12 mouse cellular contexts compared by ENCODE assay signal in genomic region chr4:48633529-48633928, GRCm38 (mm10). TPM values are rescaled to one million over a fixed set of nuclear protein-coding genes. Genes with fewer than 3 reads are reported as not detected.
DNase-seq lines count a peak whose midpoint lies in the region; ATAC-seq lines count a peak whose summit lies in the region.
"Had no signal": no experiment of that assay in that cellular context is flagged by ENCODE, and none has a peak within 500 bp of the region (broad histone marks: within the 10 kb centered on the region; RNA-seq: fewer than 3 reads in every experiment).

No protein-coding gene starts in this region.

- H3K27me3 ChIP-seq in hindbrain, embryonic 12.5 days = no peaks in the 10 kb centered on the region
- H3K27me3 ChIP-seq in hindbrain, embryonic 16.5 days (replicated peaks; ENCODE audit: control insufficient read depth, insufficient read depth, low read length) = no peaks in the 10 kb centered on the region
- H3K27me3 ChIP-seq in neural tube, embryonic 15.5 days (replicated peaks) = no peaks in the 10 kb centered on the region
- H3K27me3 ChIP-seq in forebrain, embryonic 16.5 days (replicated peaks; ENCODE audit: control insufficient read depth, insufficient read depth, low read length) = no peaks in the 10 kb centered on the region

- H3K4me3 ChIP-seq in hindbrain, embryonic 12.5 days = no peak overlapping the region
- H3K4me3 ChIP-seq in hindbrain, embryonic 16.5 days (ENCODE audit: low read length) = no peak overlapping the region
- no peak overlapping the region for H3K4me3 ChIP-seq in neural tube, embryonic 15.5 days (replicated peaks)
- no peak overlapping the region for H3K4me3 ChIP-seq in forebrain, embryonic 16.5 days (replicated peaks; ENCODE audit: low read length)

- 71% methylated on average over 6 of the region's 6 CpGs for whole genome bisulfite sequencing in hindbrain, embryonic 12.5 days
- WGBS in hindbrain, embryonic 16.5 days = 88% methylated on average over 6 of the region's 6 CpGs
- 76% methylated on average over 6 of the region's 6 CpGs for whole genome bisulfite sequencing in neural tube, embryonic 15.5 days
- 88% methylated on average over 6 of the region's 6 CpGs for WGBS in forebrain, embryonic 16.5 days

- ATAC-seq in hindbrain, embryonic 12.5 days (ENCODE audit: low FRiP score) = peak; percentile 26; the same call in 1 of the 2 replicates
- no peak for ATAC-seq in hindbrain, embryonic 16.5 days
- no peak for ATAC-seq in neural tube, embryonic 15.5 days (ENCODE audit: low FRiP score)
- no peak for ATAC-seq in activated CD4-positive, CD25-positive, alpha-beta regulatory T cell, adult 4 months
- no peak for ATAC-seq in forebrain, embryonic 16.5 days
- ATAC-seq: intestine, embryonic 16.5 days had no signal

- no peak overlapping the region; the same call in 1 of the 2 replicates for H3K27ac ChIP-seq in hindbrain, embryonic 12.5 days
- no peak overlapping the region for H3K27ac ChIP-seq in hindbrain, embryonic 16.5 days (ENCODE audit: low read depth, low read length)
- H3K27ac ChIP-seq in neural tube, embryonic 15.5 days (replicated peaks) = no peak overlapping the region
- no peak overlapping the region for H3K27ac ChIP-seq in forebrain, embryonic 16.5 days (ENCODE audit: low read length)

- H3K9me3 ChIP-seq in hindbrain, embryonic 12.5 days (replicated peaks) = no peaks in the 10 kb centered on the region
- no peaks in the 10 kb centered on the region for H3K9me3 ChIP-seq in hindbrain, embryonic 16.5 days (ENCODE audit: control insufficient read depth, low read length)
- H3K9me3 ChIP-seq in neural tube, embryonic 15.5 days (replicated peaks) = no peaks in the 10 kb centered on the region
- no peaks in the 10 kb centered on the region for H3K9me3 ChIP-seq in forebrain, embryonic 16.5 days (ENCODE audit: control insufficient read depth, low read length)

- peaks cover 3% of the 10 kb centered on the region; the same call in 1 of the 2 replicates for H3K4me1 ChIP-seq in hindbrain, embryonic 12.5 days
- H3K4me1 ChIP-seq in hindbrain, embryonic 16.5 days (ENCODE audit: control insufficient read depth, insufficient read depth, low read depth, low read length) = no peaks in the 10 kb centered on the region
- no peaks in the 10 kb centered on the region for H3K4me1 ChIP-seq in neural tube, embryonic 15.5 days
- H3K4me1 ChIP-seq in forebrain, embryonic 16.5 days (replicated peaks; ENCODE audit: control insufficient read depth, insufficient read depth, low read length) = no peaks in the 10 kb centered on the region; the same call in 1 of the 2 replicates

- H3K9ac ChIP-seq in hindbrain, embryonic 12.5 days = no peak overlapping the region
- H3K9ac ChIP-seq in hindbrain, embryonic 16.5 days (ENCODE audit: low read depth, low read length) = no peak overlapping the region
- no peak overlapping the region for H3K9ac ChIP-seq in neural tube, embryonic 15.5 days (replicated peaks)
- H3K9ac ChIP-seq in forebrain, embryonic 16.5 days (replicated peaks; ENCODE audit: low read depth, low read length) = no peak overlapping the region

- H3K36me3 ChIP-seq in hindbrain, embryonic 12.5 days = peaks cover 43% of the 10 kb centered on the region
- peaks cover 7% of the 10 kb centered on the region; the same call in 1 of the 2 replicates for H3K36me3 ChIP-seq in hindbrain, embryonic 16.5 days (ENCODE audit: control insufficient read depth, insufficient read depth, low read length)
- H3K36me3 ChIP-seq in neural tube, embryonic 15.5 days = peaks cover 31% of the 10 kb centered on the region
- H3K36me3 ChIP-seq in forebrain, embryonic 16.5 days (ENCODE audit: control insufficient read depth, insufficient read depth) = peaks cover 4% of the 10 kb centered on the region; the same call in 1 of the 2 replicates

- DNase-seq in neural tube, embryonic 10.5 days (ENCODE audit: extremely low spot score, low spot score) = peak; percentile 38
- peak; percentile 30 for DNase-seq in hindlimb bud, embryonic 11.5 days (ENCODE audit: extremely low spot score, low read depth, low spot score)
- DNase-seq: layer of hippocampus, postnatal 36 days; right cerebral cortex, adult 18-20 months; thymus, adult 18-20 months had no signal

- no peak overlapping the region for H3K4me2 ChIP-seq in hindbrain, embryonic 12.5 days (replicated peaks)
- H3K4me2 ChIP-seq in hindbrain, embryonic 16.5 days (ENCODE audit: low read length) = no peak overlapping the region
- no peak overlapping the region for H3K4me2 ChIP-seq in neural tube, embryonic 15.5 days
- no peak overlapping the region for H3K4me2 ChIP-seq in forebrain, embryonic 16.5 days (ENCODE audit: low read length)

RNA-seq across cellular contexts. Expression of gene Cavin4, which starts 29.8 kb away (rescaled TPM):
- 2.6 and 3.4 TPM in 2 replicates for polyA plus RNA-seq in hindbrain, embryonic 12.5 days (2016; fragmentation: Nextera tagmentation; extraction: Ambion mirVana)
- 0.88 and 1.9 TPM in 2 replicates for polyA plus RNA-seq in hindbrain, embryonic 16.5 days (2015; fragmentation: Nextera tagmentation; extraction: Ambion mirVana)
- polyA plus RNA-seq in neural tube, embryonic 15.5 days (2015; fragmentation: Nextera tagmentation; extraction: Ambion mirVana) = 1.3 and 2.3 TPM in 2 replicates
- polyA plus RNA-seq in activated CD4-positive, CD25-positive, alpha-beta regulatory T cell, adult 4 months (2017; shearing (Covaris generic)) = not detected
- 1.1 and 1.4 TPM in 2 replicates for polyA plus RNA-seq in forebrain, embryonic 16.5 days (2015; fragmentation: Nextera tagmentation; extraction: Ambion mirVana)
- polyA plus RNA-seq: liver, adult 2 months had no signal

RNA-seq across cellular contexts. Expression of gene Tmeff1, which starts 48.6 kb away (rescaled TPM):
- polyA plus RNA-seq in hindbrain, embryonic 12.5 days (2016; fragmentation: Nextera tagmentation; extraction: Ambion mirVana) = 295 and 300 TPM in 2 replicates
- polyA plus RNA-seq in hindbrain, embryonic 16.5 days (2015; fragmentation: Nextera tagmentation; extraction: Ambion mirVana) = 72.2 and 182 TPM in 2 replicates
- polyA plus RNA-seq in neural tube, embryonic 15.5 days (2015; fragmentation: Nextera tagmentation; extraction: Ambion mirVana) = 211 and 276 TPM in 2 replicates
- not detected for polyA plus RNA-seq in activated CD4-positive, CD25-positive, alpha-beta regulatory T cell, adult 4 months (2017; shearing (Covaris generic))
- 205 and 213 TPM in 2 replicates for polyA plus RNA-seq in forebrain, embryonic 16.5 days (2015; fragmentation: Nextera tagmentation; extraction: Ambion mirVana)
- polyA plus RNA-seq: liver, adult 2 months had no signal

Comparison
In these comparisons a context has a peak if more than half of its experiments do, and no peak if none do; other contexts are left out.
1. RNA of gene Tmeff1, which starts 48.6 kb away (polyA plus RNA-seq): 295 to 300 TPM in hindbrain, embryonic 12.5 days, 211 to 276 TPM in neural tube, embryonic 15.5 days, 205 to 213 TPM in forebrain, embryonic 16.5 days and 72.2 to 182 TPM in hindbrain, embryonic 16.5 days; not detected in activated CD4-positive, CD25-positive, alpha-beta regulatory T cell, adult 4 months; every median in the first group is over 10 times any median in the second.